Comparison of ENCODE assay signal across 17 mouse cellular contexts in the genomic region with DNA sequence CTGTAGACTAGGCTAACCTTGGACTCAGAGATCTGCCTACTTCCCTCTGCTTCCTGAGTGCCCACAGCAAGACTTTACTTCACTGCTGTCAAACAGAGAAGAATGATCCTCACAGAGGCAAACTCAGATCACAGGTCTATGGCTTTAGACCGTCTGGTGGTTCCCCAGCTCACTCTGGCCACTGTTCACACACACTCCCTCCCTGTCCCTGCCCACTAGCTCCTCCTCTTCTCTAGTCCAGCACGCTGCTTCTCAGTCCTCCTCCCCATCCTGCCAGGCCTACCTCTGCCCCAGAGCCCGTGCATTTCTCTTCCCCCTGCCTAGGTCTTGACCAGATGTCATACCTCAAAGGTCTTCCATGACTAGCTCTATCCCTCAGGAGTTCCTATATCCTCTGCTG.
"Had no signal": no experiment of that assay in that cellular context is flagged by ENCODE, and none has a peak within 500 bp of the region (broad histone marks: within the 10 kb centered on the region; RNA-seq: fewer than 3 reads in every experiment).

No protein-coding gene starts in this region.

- H3K4me1 ChIP-seq: intestine, embryonic 15.5 days; midbrain, embryonic 10.5 days; neural tube, embryonic 13.5 days had no signal

- H3K9me3 ChIP-seq: intestine, embryonic 15.5 days; limb, embryonic 12.5 days; lung, embryonic 15.5 days; midbrain, embryonic 10.5 days; neural tube, embryonic 13.5 days had no signal

- DNase-seq: kidney, adult 18-20 months; kidney, postnatal 10 days; kidney, postnatal 4 days; lung, postnatal 14 days; midbrain, embryonic 14.5 days; right cerebral cortex, adult 18-20 months; spleen, adult 18-20 months; thymus, adult 18-20 months; thymus, postnatal 36 days had no signal

- ATAC-seq: intestine, embryonic 15.5 days had no signal

- H3K27me3 ChIP-seq: intestine, embryonic 15.5 days; limb, embryonic 12.5 days; lung, embryonic 15.5 days; neural tube, embryonic 13.5 days had no signal

- H3K4me3 ChIP-seq: intestine, embryonic 15.5 days; layer of hippocampus, adult 2 months; limb, embryonic 12.5 days; lung, embryonic 15.5 days; midbrain, embryonic 10.5 days; neural tube, embryonic 13.5 days had no signal

- H3K27ac ChIP-seq: intestine, embryonic 15.5 days; layer of hippocampus, adult 2 months; limb, embryonic 12.5 days; liver, embryonic 14.5 days; lung, embryonic 15.5 days; macrophage; midbrain, embryonic 10.5 days; neural tube, embryonic 13.5 days had no signal

- H3K36me3 ChIP-seq: intestine, embryonic 15.5 days; limb, embryonic 12.5 days; lung, embryonic 15.5 days; midbrain, embryonic 10.5 days; neural tube, embryonic 13.5 days had no signal
